Mouse (Mus musculus) erythroblast, embryonic 14.5 days (primary cell): Measurements from ENCODE around the gene Entpd8.

ENCODE experiments used
- GATA1 ChIP-seq: IDR thresholded peaks from 2 replicates; pipeline ENCODE4 v1.6.1; 2012; ENCODE audit warnings: low read length, inconsistent platforms, mixed read lengths
- TAL1 ChIP-seq: IDR thresholded peaks from 3 replicates; pipeline ENCODE4 v1.6.1; 2012; ENCODE audit warnings: low read length, inconsistent platforms, mixed read lengths

DNA sequence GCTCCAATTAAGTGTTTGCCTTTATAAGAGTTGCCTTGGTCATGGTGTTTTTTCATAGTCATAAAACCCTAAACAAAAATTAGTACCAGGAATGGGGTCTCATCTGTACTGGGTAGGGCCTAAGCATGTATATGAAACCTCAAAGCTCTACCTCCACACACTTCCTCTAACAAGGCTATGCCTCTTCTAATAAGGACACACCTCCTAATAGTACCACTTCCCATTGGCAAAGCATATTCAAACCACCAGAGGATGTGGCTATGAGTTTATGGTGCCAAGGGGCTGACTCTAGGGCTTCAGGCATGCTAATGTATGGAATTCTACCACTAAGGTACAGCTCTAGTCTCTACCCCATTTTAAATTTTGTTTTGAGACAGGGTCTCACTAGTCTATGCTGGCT is 14.6 kb upstream of the Entpd8 start:
- TF ChIP-seq GATA1 (no peak), TAL1 (no peak)
